In the genomic region with DNA sequence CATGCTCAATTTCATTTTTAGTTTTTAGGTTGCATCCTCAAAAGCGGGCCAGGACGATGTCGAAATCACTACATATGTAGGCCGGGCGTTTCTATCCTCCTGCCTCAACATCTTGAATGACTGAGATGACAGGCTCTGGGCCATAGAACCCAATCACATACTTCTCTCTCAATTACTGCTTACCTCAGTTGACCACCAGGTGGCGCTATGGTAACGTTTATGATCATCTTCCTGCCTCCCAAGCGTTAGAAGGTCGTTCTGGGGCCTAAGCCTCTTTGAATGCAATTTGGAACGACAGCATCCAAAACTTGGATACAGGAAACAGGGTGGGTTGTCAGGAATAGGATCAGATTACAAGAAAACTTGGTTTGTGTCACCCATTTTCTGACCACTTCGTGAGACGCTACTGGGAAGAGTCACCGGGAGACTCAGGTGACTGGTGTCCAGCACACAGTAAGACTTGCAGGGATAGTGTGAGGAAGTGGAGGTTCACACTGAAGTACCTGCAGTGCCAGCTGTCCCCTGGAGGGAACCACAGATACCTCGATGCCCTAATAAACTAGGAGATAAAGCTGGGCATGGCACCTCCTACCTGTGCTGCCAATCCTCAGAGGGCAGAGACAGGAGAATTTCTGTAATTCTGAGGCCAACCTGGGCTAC, we compare ENCODE assay signal across 1 mouse cellular context.
TF ChIP-seq lines count a peak whose summit lies in the region.

No protein-coding gene starts in this region.

TF ChIP-seq in C2C12, 6 proteins besides CTCF, POLR2A, EP300 and RAD21 (continued from another document):
- TF ChIP-seq MYOG (IDR thresholded peaks at IDR 0.05; ENCODE audit: control insufficient read depth, extremely low read depth, insufficient read length) (no peak), CEBPB (IDR thresholded peaks at IDR 0.05; ENCODE audit: low read depth) (no peak), MAX (IDR thresholded peaks at IDR 0.05) (no peak)
